Mouse (Mus musculus) lung, adult 2 months (tissue): ENCODE results near the gene Inpp5a.

Source experiments
- CTCF ChIP-seq: fragments of 200-500 bp; IDR thresholded peaks from 2 replicates; pipeline ENCODE4 v1.5.1; 2011; ENCODE audit warnings: mild to moderate bottlenecking, low read length, control low read depth; ENCODE audit not compliant: insufficient read depth
- POLR2A ChIP-seq: fragments of 200-500 bp; IDR thresholded peaks from 2 replicates; pipeline ENCODE4 v1.6.1; 2011; ENCODE audit warnings: low read depth, mild to moderate bottlenecking, control low read depth, low read length, borderline replicate concordance; ENCODE audit errors: extremely low read depth

- no peak for TF ChIP-seq CTCF
- TF ChIP-seq POLR2A: no peak
Measured at GRCm38 (mm10) chr7:139537831-139538230, 148.9 kb downstream of the Inpp5a start.
